Mouse (Mus musculus) liver, adult 2 months (tissue): ENCODE data around the gene Traf5.

ENCODE experiments used
- CTCF ChIP-seq: fragments of 200-500 bp; IDR thresholded peaks from 2 replicates; pipeline ENCODE4 v1.5.1; 2011; ENCODE audit warnings: low read depth, low read length, control low read depth
- POLR2A ChIP-seq: fragments of 200-500 bp; IDR thresholded peaks from 2 replicates; pipeline ENCODE4 v1.6.1; 2011; ENCODE audit warnings: low read length, control low read depth; ENCODE audit not compliant: insufficient read depth; ENCODE audit errors: extremely low read depth

GRCm38 (mm10) chr1:191974509-191975405 lies 117.6 kb downstream of the Traf5 start:
- TF ChIP-seq CTCF (no peak), POLR2A (no peak)
